Mouse (Mus musculus): ENCODE measurements around the gene Coq10b. TPM values are rescaled to one million over a fixed set of nuclear protein-coding genes. Genes with fewer than 3 reads are reported as not detected.
"Not testable (repeated sequence)": the region's sequence is repeated elsewhere in the genome, so short reads cannot be mapped to it uniquely, and the experiment has no call there.

Gene Coq10b
- polyA plus RNA-seq (2015; fragmentation: Nextera tagmentation; extraction: Ambion mirVana) = 20.5 and 21.2 TPM in 2 replicates

GRCm38 (mm10) chr1:55052355-55052953 lies at the start of gene Coq10b:
Gene Coq10b, plus strand, starts transcription at chr1:55052770.
- peaks cover 5% of the 10 kb centered on the region; the same call in 1 of the 2 replicates for H3K36me3 ChIP-seq
- peak within 1 kb of the TSS; percentile 86 for H3K4me2 ChIP-seq
- H3K4me1 ChIP-seq = 0 out of 2 replicates have a peak, but pooled peaks cover 4% of the 10 kb centered on the region
- no peaks in the 10 kb centered on the region for H3K9me3 ChIP-seq
- ATAC-seq (ENCODE audit: insufficient read depth, low FRiP score, low read depth) = peak; percentile 100
- whole genome bisulfite sequencing = under 1% methylated on average over 46 of the region's 46 CpGs
- peak within 1 kb of the TSS; percentile 42 for H3K9ac ChIP-seq
- H3K27ac ChIP-seq = peak within 1 kb of the TSS; percentile 81
- H3K4me3 ChIP-seq (replicated peaks) = peak within 1 kb of the TSS; percentile 68
- no peaks in the 10 kb centered on the region for H3K27me3 ChIP-seq (replicated peaks)

- H3K4me1 ChIP-seq; H3K27ac ChIP-seq; ATAC-seq (ENCODE audit: insufficient read depth, low FRiP score, low read depth); H3K9ac ChIP-seq; H3K27me3 ChIP-seq (replicated peaks); H3K4me2 ChIP-seq; H3K4me3 ChIP-seq (replicated peaks); H3K9me3 ChIP-seq: not testable (repeated sequence)
- peaks cover 38% of the 10 kb centered on the region for H3K36me3 ChIP-seq
- WGBS = 92% methylated on average over 2 of the region's 2 CpGs
These were observed 44.3 kb upstream of the Coq10b start for GRCm38 (mm10) chr1:55008313-55008712.

DNA sequence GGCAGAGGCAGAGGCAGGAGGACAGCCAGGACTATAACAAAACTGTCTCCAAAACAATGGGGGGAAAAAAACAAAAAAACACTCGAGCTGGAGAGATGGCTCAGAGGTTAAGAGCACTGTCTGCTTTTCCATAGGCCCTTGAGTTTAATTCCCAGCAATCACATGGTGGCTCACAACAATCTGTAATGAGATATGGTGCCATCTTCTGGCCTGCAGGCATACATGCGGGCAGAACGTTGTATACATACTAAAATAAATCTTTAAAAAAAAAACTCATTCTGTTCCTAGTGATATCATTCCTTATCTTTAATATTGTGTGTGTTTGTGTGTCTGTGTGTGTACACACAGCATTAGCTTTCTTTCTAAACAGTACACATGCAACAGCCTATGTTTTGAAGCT lies 40.1 kb upstream of the Coq10b start:
- Histone ChIP-seq H3K4me3 (replicated peaks) (no peak overlapping the region), H3K4me2 (no peak overlapping the region), H3K27me3 (replicated peaks) (no peaks in the 10 kb centered on the region), H3K36me3 (peaks cover 41% of the 10 kb centered on the region), H3K9ac (no peak overlapping the region), H3K9me3 (no peaks in the 10 kb centered on the region), H3K27ac (no peak overlapping the region), H3K4me1 (no peaks in the 10 kb centered on the region)
- no peak for ATAC-seq (ENCODE audit: insufficient read depth, low FRiP score, low read depth)
- WGBS = 55% methylated on average over 3 of the region's 3 CpGs

- no peak for ATAC-seq (ENCODE audit: insufficient read depth, low FRiP score, low read depth)
- no peaks in the 10 kb centered on the region for H3K9me3 ChIP-seq
- no peak overlapping the region for H3K4me3 ChIP-seq (replicated peaks)
- no peaks in the 10 kb centered on the region for H3K4me1 ChIP-seq
- H3K9ac ChIP-seq = no peak overlapping the region
- H3K27ac ChIP-seq = no peak overlapping the region
- no peak overlapping the region for H3K4me2 ChIP-seq
- H3K36me3 ChIP-seq = peaks cover 10% of the 10 kb centered on the region
- H3K27me3 ChIP-seq (replicated peaks) = no peaks in the 10 kb centered on the region
These were observed 30.7 kb upstream of the Coq10b start for GRCm38 (mm10) chr1:55021907-55022306.

DNA sequence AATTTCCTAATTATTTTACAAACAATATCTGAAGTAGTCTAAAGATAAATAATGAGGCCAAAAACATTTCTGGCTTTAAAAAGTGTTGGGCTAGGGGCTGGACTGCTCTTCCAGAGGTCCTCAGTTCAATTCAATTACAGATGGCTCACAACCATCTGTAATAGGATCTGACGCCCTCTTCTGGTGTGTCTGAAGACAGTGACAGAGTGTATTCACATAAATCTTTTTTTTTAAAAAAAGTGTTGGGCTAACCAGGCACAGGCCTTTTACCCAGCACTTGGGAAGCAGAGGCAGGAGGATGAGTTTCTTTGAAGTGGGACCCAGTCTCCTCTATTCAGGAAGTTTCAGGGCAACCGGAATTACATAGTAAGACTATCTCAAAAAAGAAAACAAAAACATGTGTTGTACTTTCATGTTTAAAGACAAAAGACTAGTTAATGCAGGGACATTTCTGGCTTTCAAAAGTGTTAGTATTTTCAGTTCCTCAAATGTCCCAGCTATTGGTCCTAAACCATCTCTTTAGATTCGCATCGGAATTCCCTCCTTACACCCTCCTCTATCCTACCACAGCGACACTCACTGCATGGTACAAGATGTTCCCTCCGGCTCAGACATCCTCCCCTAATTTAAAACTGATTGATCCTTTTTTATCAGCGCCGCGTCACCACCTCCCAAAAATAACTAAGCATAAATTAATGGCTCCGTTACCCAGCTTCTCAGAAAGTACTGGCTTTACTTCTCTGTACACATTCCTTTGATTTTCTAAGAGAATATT lies 26.7 kb upstream of the Coq10b start:
- Histone ChIP-seq H3K4me1 (no peaks in the 10 kb centered on the region), H3K9me3 (no peaks in the 10 kb centered on the region), H3K4me3 (replicated peaks) (peak overlapping the region; percentile 82), H3K9ac (peak overlapping the region; percentile 72), H3K4me2 (peak overlapping the region; percentile 60), H3K27me3 (replicated peaks) (no peaks in the 10 kb centered on the region), H3K27ac (peak overlapping the region; percentile 94; the same call in 1 of the 2 replicates), H3K36me3 (no peaks in the 10 kb centered on the region)
- WGBS = 7% methylated on average over 10 of the region's 10 CpGs
- no peak for ATAC-seq (ENCODE audit: insufficient read depth, low FRiP score, low read depth)

- Histone ChIP-seq H3K36me3 (no peaks in the 10 kb centered on the region), H3K27ac (peak overlapping the region; percentile 94), H3K4me2 (peak overlapping the region; percentile 60), H3K9me3 (no peaks in the 10 kb centered on the region), H3K9ac (peak overlapping the region; percentile 72), H3K27me3 (replicated peaks) (no peaks in the 10 kb centered on the region), H3K4me1 (no peaks in the 10 kb centered on the region), H3K4me3 (replicated peaks) (peak overlapping the region; percentile 82)
- under 1% methylated on average over 55 of the region's 55 CpGs for WGBS
- ATAC-seq (ENCODE audit: insufficient read depth, low FRiP score, low read depth) = peak; percentile 57
These were observed 25.9 kb upstream of the Coq10b start for GRCm38 (mm10) chr1:55026444-55027252.

- Histone ChIP-seq H3K4me2 (peak within 1 kb of the TSS; percentile 60), H3K27ac (peak within 1 kb of the TSS; percentile 94), H3K36me3 (no peaks in the 10 kb centered on the region), H3K9me3 (no peaks in the 10 kb centered on the region), H3K27me3 (replicated peaks) (no peaks in the 10 kb centered on the region), H3K4me3 (replicated peaks) (peak within 1 kb of the TSS; percentile 82), H3K4me1 (no peaks in the 10 kb centered on the region), H3K9ac (peak within 1 kb of the TSS; percentile 72)
- 2% methylated on average over 46 of the region's 46 CpGs for WGBS
- ATAC-seq (ENCODE audit: insufficient read depth, low FRiP score, low read depth) = peak; percentile 99
These were observed 25.2 kb upstream of the Coq10b start, which contains the start of gene Sf3b1 for GRCm38 (mm10) chr1:55027253-55027801. Gene Sf3b1, minus strand, starts transcription at chr1:55027481.

DNA sequence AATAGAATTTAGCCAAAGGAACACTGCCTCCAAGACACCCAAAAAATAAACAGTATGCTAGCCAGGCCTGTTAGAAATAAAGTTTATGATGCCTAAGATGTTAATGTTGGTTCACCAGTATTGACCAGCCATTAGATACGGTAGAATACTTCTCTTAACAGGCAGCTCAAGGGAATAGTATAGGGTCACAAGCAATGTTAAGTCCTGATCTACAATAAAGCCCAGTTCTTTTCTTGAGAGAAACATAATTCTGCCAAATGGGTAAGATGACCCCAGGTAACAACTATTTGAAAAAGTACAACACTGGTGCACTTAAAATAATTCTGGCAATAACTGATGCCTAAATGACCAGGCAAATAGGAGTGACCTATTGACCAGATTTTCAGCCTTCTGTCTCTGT lies 24.6 kb upstream of the Coq10b start:
- Histone ChIP-seq H3K27ac (peak overlapping the region; percentile 81; the same call in 1 of the 2 replicates), H3K4me2 (peak overlapping the region; percentile 58), H3K4me1 (no peaks in the 10 kb centered on the region), H3K9ac (no peak overlapping the region), H3K4me3 (replicated peaks) (0 out of 2 replicates have a peak overlapping the region, but pooled peaks have one; percentile 82), H3K27me3 (replicated peaks) (no peaks in the 10 kb centered on the region), H3K36me3 (no peaks in the 10 kb centered on the region), H3K9me3 (no peaks in the 10 kb centered on the region)
- 92% methylated on average over 1 of the region's 1 CpGs for WGBS
- no peak for ATAC-seq (ENCODE audit: insufficient read depth, low FRiP score, low read depth)

DNA sequence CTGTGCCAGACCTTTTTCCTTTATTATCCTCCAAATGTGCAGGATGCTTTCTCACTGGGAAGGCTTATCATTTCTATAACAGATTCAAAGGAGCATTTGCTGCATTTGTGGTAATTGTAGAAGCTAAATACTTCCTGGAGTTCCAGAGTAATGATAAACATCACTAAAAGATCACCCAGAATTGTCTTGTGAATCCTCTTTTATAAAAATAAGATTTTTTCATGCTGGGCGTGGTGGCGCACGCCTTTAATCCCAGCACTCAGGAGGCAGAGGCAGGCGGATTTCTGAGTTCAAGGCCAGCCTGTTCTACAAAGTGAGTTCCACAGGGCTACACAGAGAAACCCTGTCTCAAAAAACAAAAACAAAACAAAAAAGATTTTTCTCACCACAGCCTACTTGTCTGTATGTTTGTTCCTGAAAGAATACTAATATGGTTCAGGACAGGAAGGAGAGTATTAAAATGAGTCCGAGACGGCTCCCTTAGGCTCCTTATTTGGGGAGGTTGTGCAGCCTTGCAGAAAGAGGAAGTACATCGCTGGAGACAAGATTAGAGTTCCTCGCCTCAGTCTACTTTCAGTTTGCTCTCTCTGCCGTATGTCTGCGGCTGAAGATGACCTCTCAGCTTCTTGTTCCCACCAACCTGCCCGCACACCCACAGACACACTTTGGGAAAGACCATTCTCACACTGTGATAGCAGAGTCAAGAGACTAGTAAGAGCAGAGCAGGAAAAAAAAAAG lies 23.9 kb upstream of the Coq10b start:
- ATAC-seq (ENCODE audit: insufficient read depth, low FRiP score, low read depth) = no peak
- no peaks in the 10 kb centered on the region for H3K4me1 ChIP-seq
- H3K4me2 ChIP-seq = no peak overlapping the region
- no peak overlapping the region for H3K9ac ChIP-seq
- H3K27ac ChIP-seq = no peak overlapping the region
- H3K9me3 ChIP-seq = no peaks in the 10 kb centered on the region
- H3K4me3 ChIP-seq (replicated peaks) = no peak overlapping the region
- no peaks in the 10 kb centered on the region for H3K36me3 ChIP-seq
- WGBS = 74% methylated on average over 11 of the region's 11 CpGs
- H3K27me3 ChIP-seq (replicated peaks) = no peaks in the 10 kb centered on the region

GRCm38 (mm10) chr1:55029446-55029845 lies 23.1 kb upstream of the Coq10b start:
- Histone ChIP-seq H3K4me1 (no peaks in the 10 kb centered on the region), H3K9me3 (no peaks in the 10 kb centered on the region), H3K27me3 (replicated peaks) (no peaks in the 10 kb centered on the region), H3K36me3 (no peaks in the 10 kb centered on the region), H3K4me2 (no peak overlapping the region), H3K9ac (no peak overlapping the region), H3K4me3 (replicated peaks) (no peak overlapping the region), H3K27ac (no peak overlapping the region)
- ATAC-seq (ENCODE audit: insufficient read depth, low FRiP score, low read depth) = no peak
- WGBS = 62% methylated on average over 4 of the region's 4 CpGs

All from stomach, embryonic 15.5 days (tissue).